Mouse (Mus musculus): ENCODE measurements at regions not wholly inside any gene's neighbourhood (a gene's known extent, or its start where the extent isn't known, plus 50 kb on each side); places are given as distances from the start of the nearest gene placed in this dataset.

DNA sequence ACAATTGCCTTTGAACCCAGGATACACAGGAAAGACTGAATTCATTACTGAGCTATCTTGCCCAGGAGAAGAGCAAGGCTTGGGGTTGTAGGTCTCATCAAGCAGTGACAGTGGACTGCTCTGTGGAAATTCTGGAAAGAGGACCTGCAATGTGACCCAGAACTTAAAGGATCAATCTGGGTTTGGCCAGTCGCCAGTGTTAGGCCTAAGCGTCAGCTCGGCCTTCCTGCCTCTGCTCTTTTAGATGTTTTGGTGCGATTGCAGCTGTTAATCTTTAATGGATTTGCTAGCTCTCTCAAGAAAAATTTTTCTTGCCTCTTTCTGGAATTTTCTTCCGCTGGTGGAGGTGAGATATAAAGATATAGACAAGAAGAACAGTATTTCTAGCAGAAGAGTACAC is 81.2 kb downstream of the Car2 start:
- no peaks in the 10 kb centered on the region for H3K4me1 ChIP-seq (ENCODE audit: control insufficient read depth, insufficient read depth, low read length)
- H3K27me3 ChIP-seq (ENCODE audit: control insufficient read depth, insufficient read depth, low read length): no peaks in the 10 kb centered on the region
- no peak overlapping the region for H3K27ac ChIP-seq (ENCODE audit: control insufficient read depth, insufficient read depth, low read depth, low read length)
- no peak for TF ChIP-seq CTCF (IDR thresholded peaks at IDR 0.05; ENCODE audit: control insufficient read depth, insufficient read depth, insufficient replicate concordance, low read depth, low read length)
- no peak for TF ChIP-seq POLR2A (IDR thresholded peaks at IDR 0.05; ENCODE audit: control insufficient read depth, low read depth, low read length)
- H3K4me3 ChIP-seq (ENCODE audit: control insufficient read depth, low read depth, low read length): no peak overlapping the region
- H3K36me3 ChIP-seq (ENCODE audit: control insufficient read depth, insufficient read depth, low read length): no peaks in the 10 kb centered on the region

DNA sequence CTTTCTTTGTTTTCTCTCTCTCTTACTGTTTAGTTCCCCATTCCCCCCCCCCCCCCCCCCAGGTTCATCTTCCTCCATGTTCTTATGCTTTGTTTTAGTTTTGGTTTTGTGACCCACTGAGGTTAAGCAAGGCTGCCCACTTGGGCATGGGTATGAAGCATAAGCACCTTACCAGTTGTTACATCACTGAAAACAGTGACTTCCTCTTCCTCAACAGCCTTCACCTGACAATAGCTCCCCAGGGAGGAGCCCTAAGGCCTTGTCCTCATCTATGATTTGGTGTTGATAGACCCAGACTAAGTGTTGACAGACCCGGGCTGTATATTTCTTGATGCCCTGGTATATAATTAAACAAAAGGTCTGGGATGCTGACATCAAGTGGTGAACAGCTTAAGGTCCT is 82.3 kb downstream of the Car2 start:
- H3K4me3 ChIP-seq (ENCODE audit: control insufficient read depth, low read depth, low read length): no peak overlapping the region
- no peaks in the 10 kb centered on the region for H3K27me3 ChIP-seq (ENCODE audit: control insufficient read depth, insufficient read depth, low read length)
- H3K27ac ChIP-seq (ENCODE audit: control insufficient read depth, insufficient read depth, low read depth, low read length): no peak overlapping the region
- H3K36me3 ChIP-seq (ENCODE audit: control insufficient read depth, insufficient read depth, low read length): no peaks in the 10 kb centered on the region
- H3K4me1 ChIP-seq (ENCODE audit: control insufficient read depth, insufficient read depth, low read length): no peaks in the 10 kb centered on the region
- TF ChIP-seq POLR2A (IDR thresholded peaks at IDR 0.05; ENCODE audit: control insufficient read depth, low read depth, low read length): no peak
- TF ChIP-seq CTCF (IDR thresholded peaks at IDR 0.05; ENCODE audit: control insufficient read depth, insufficient read depth, insufficient replicate concordance, low read depth, low read length): no peak

DNA sequence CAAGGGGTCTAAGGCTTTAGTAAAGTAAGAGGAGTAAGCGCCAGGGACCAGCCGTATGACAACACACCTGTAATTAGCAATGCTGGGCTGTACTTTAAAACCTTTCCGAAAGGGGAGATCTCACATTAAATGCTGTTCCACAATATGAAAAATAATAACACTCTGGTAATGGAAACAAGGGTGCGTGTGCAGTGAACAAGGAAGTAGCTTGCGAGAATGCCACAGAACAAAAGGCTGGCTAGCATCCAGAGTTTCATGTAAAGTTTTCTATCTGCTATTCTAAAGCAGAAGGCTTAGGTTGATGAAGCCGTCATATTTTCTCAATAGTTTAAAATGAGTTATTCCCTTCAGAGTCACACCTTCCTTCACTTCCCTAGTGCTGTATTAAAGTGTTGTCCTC is 83.6 kb downstream of the Car2 start:
- Histone ChIP-seq H3K27ac (ENCODE audit: control insufficient read depth, insufficient read depth, low read depth, low read length) (no peak overlapping the region), H3K4me1 (ENCODE audit: control insufficient read depth, insufficient read depth, low read length) (no peaks in the 10 kb centered on the region), H3K4me3 (ENCODE audit: control insufficient read depth, low read depth, low read length) (no peak overlapping the region), H3K36me3 (ENCODE audit: control insufficient read depth, insufficient read depth, low read length) (no peaks in the 10 kb centered on the region), H3K27me3 (ENCODE audit: control insufficient read depth, insufficient read depth, low read length) (no peaks in the 10 kb centered on the region)
- TF ChIP-seq POLR2A (IDR thresholded peaks at IDR 0.05; ENCODE audit: control insufficient read depth, low read depth, low read length) (no peak), CTCF (IDR thresholded peaks at IDR 0.05; ENCODE audit: control insufficient read depth, insufficient read depth, insufficient replicate concordance, low read depth, low read length) (no peak)

DNA sequence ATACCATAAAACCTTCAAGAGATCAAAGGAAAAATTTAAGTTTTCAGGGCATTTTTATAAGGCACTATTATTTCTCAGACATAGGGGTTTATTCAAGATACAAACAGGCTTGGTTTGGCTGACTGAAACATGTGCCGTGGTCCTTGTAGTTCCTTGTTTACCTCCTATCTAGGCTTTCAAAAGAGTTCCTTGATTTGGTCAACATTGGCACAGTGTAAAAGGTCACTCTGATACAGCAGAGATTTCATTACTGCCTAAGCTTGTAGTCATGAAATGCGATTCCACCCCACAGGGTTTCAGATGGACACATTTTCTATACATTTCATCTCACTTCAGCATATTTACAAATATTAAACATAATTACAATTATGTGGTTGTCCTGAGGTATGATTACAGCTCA is 85.6 kb downstream of the Car2 start:
- no peaks in the 10 kb centered on the region for H3K27me3 ChIP-seq (ENCODE audit: control insufficient read depth, insufficient read depth, low read length)
- H3K36me3 ChIP-seq (ENCODE audit: control insufficient read depth, insufficient read depth, low read length): no peaks in the 10 kb centered on the region
- no peak overlapping the region for H3K27ac ChIP-seq (ENCODE audit: control insufficient read depth, insufficient read depth, low read depth, low read length)
- TF ChIP-seq POLR2A (IDR thresholded peaks at IDR 0.05; ENCODE audit: control insufficient read depth, low read depth, low read length) (no peak), CTCF (IDR thresholded peaks at IDR 0.05; ENCODE audit: control insufficient read depth, insufficient read depth, insufficient replicate concordance, low read depth, low read length) (no peak)
- no peak overlapping the region for H3K4me3 ChIP-seq (ENCODE audit: control insufficient read depth, low read depth, low read length)
- H3K4me1 ChIP-seq (ENCODE audit: control insufficient read depth, insufficient read depth, low read length): no peaks in the 10 kb centered on the region

DNA sequence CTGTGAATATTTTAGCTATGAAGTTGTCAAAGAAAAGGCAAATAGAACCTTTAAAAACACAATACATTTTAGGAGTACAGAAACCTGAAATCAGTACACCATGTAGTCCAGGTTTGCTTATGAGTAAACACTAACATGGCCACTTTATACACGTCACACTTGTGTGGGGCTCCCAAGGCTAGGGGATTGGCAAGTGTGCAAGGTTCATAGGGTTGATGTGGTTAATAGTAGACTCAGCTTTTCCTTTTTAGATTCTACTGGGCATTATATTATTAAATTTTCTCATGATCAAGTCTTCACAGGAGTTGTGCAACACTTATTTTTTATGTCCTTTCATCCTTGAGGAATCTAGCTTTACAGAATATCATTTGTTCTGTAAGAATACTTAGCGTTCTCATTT is 88.7 kb downstream of the Car2 start:
- Histone ChIP-seq H3K27me3 (ENCODE audit: control insufficient read depth, insufficient read depth, low read length) (no peaks in the 10 kb centered on the region), H3K36me3 (ENCODE audit: control insufficient read depth, insufficient read depth, low read length) (no peaks in the 10 kb centered on the region), H3K4me3 (ENCODE audit: control insufficient read depth, low read depth, low read length) (no peak overlapping the region), H3K27ac (ENCODE audit: control insufficient read depth, insufficient read depth, low read depth, low read length) (no peak overlapping the region), H3K4me1 (ENCODE audit: control insufficient read depth, insufficient read depth, low read length) (no peaks in the 10 kb centered on the region)
- TF ChIP-seq POLR2A (IDR thresholded peaks at IDR 0.05; ENCODE audit: control insufficient read depth, low read depth, low read length) (no peak), CTCF (IDR thresholded peaks at IDR 0.05; ENCODE audit: control insufficient read depth, insufficient read depth, insufficient replicate concordance, low read depth, low read length) (no peak)

DNA sequence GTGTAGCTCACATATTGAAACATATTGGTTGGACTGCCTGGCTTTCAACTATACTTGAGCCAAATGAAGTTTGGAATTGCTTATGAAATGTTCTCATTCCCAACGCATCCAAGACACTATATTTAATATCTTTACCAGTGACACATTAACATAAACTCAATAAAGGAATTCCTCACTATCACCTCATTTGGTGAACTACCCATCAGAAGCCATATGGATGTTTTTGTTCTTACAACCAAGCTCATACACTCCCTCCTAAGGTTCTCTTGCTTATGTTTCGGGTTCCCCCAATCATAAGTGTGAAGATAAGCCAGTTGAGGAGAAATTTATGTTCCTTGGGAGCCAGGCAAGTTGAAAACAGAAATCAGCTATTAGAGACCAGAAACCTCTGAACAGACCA is 89.1 kb downstream of the Car2 start:
- H3K27me3 ChIP-seq (ENCODE audit: control insufficient read depth, insufficient read depth, low read length): no peaks in the 10 kb centered on the region
- no peak overlapping the region for H3K27ac ChIP-seq (ENCODE audit: control insufficient read depth, insufficient read depth, low read depth, low read length)
- H3K4me3 ChIP-seq (ENCODE audit: control insufficient read depth, low read depth, low read length): no peak overlapping the region
- TF ChIP-seq POLR2A (IDR thresholded peaks at IDR 0.05; ENCODE audit: control insufficient read depth, low read depth, low read length): no peak
- no peak for TF ChIP-seq CTCF (IDR thresholded peaks at IDR 0.05; ENCODE audit: control insufficient read depth, insufficient read depth, insufficient replicate concordance, low read depth, low read length)
- H3K36me3 ChIP-seq (ENCODE audit: control insufficient read depth, insufficient read depth, low read length): no peaks in the 10 kb centered on the region
- no peaks in the 10 kb centered on the region for H3K4me1 ChIP-seq (ENCODE audit: control insufficient read depth, insufficient read depth, low read length)

DNA sequence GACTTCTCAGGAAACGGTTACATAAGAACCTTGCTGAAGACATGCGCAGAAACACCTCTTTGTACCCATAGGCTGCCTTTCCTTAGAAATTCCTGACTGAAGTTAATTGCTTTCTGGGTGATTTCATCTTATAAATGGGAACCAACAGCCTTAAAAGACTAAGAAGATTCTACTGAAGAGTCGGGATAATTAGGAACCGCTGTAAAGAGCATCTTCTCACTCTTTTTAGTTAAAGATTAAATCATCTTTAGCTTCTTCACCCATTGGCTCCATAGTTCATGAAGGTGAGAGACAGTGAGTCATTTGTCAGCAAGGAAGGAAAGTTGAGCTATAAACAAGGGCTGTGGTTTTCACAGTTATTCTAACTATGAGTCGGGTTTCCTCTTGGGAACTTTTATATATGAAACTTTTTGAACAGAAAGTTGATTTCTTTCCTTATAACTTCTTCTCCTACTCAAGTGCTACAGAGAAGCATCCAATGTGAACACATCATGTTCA is 93.1 kb downstream of the Car2 start:
- no peak for TF ChIP-seq CTCF (IDR thresholded peaks at IDR 0.05; ENCODE audit: control insufficient read depth, insufficient read depth, insufficient replicate concordance, low read depth, low read length)
- no peak for TF ChIP-seq POLR2A (IDR thresholded peaks at IDR 0.05; ENCODE audit: control insufficient read depth, low read depth, low read length)
- H3K4me1 ChIP-seq (ENCODE audit: control insufficient read depth, insufficient read depth, low read length): no peaks in the 10 kb centered on the region
- H3K36me3 ChIP-seq (ENCODE audit: control insufficient read depth, insufficient read depth, low read length): no peaks in the 10 kb centered on the region
- H3K4me3 ChIP-seq (ENCODE audit: control insufficient read depth, low read depth, low read length): no peak overlapping the region
- H3K27me3 ChIP-seq (ENCODE audit: control insufficient read depth, insufficient read depth, low read length): no peaks in the 10 kb centered on the region
- H3K27ac ChIP-seq (ENCODE audit: control insufficient read depth, insufficient read depth, low read depth, low read length): no peak overlapping the region

DNA sequence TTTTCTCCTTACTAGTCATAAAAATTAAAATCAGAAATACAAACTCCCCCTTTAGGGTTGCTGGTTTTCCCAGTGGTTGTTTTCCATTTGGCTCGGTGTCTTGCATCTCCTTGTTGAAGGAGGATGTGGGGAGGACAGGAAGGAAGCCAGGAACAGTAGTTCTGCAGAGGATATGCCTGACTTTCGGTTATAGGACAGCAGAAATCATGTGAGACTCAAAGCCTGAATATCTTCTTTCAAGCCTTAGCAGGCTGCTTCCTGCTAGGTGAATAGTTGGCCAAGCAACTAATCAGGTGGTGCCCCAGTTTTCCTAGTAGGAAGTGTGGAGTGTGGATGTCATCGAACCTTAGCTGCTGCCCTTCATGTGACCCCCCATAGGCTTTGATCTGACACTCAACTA is 103.6 kb downstream of the Car2 start:
- no peak overlapping the region for H3K4me3 ChIP-seq (ENCODE audit: control insufficient read depth, low read depth, low read length)
- no peaks in the 10 kb centered on the region for H3K4me1 ChIP-seq (ENCODE audit: control insufficient read depth, insufficient read depth, low read length)
- H3K27ac ChIP-seq (ENCODE audit: control insufficient read depth, insufficient read depth, low read depth, low read length): no peak overlapping the region
- TF ChIP-seq POLR2A (IDR thresholded peaks at IDR 0.05; ENCODE audit: control insufficient read depth, low read depth, low read length): no peak
- no peak for TF ChIP-seq CTCF (IDR thresholded peaks at IDR 0.05; ENCODE audit: control insufficient read depth, insufficient read depth, insufficient replicate concordance, low read depth, low read length)
- no peaks in the 10 kb centered on the region for H3K27me3 ChIP-seq (ENCODE audit: control insufficient read depth, insufficient read depth, low read length)
- no peaks in the 10 kb centered on the region for H3K36me3 ChIP-seq (ENCODE audit: control insufficient read depth, insufficient read depth, low read length)

Data from testis, adult 2 months (tissue).